ENCODE assay signal across 17 mouse cellular contexts in the genomic region with DNA sequence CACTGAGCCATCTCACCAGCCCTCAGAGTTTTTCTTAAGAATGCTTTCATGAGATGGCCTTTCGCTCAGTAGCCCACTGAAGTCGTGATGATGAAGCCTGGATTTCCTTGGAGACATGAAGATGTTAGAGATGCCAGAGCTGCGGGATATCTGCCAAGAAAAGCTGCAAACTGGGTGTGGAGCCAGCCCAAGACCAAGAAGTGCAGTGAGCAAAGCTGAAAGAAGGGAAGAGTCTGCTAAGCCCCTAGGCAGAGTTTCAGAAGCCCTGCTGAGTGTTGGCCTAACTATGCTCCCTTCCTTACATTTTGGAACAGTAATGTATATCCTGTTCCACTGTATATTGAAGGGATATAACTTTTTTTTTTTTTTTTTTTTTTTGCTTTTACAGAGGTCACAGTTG. TPM values are rescaled to one million over a fixed set of nuclear protein-coding genes. Genes with fewer than 3 reads are reported as not detected.
DNase-seq lines count a peak whose midpoint lies in the region; ATAC-seq and TF ChIP-seq lines count a peak whose summit lies in the region.
"Had no signal": no experiment of that assay in that cellular context is flagged by ENCODE, and none has a peak within 500 bp of the region (broad histone marks: within the 10 kb centered on the region; RNA-seq: fewer than 3 reads in every experiment).

No protein-coding gene starts in this region.

- TF ChIP-seq EP300 in MEL (IDR thresholded peaks at IDR 0.05; ENCODE audit: low read depth in 1 of 2, low read length in 2 of 2): no peak

- H3K4me2 ChIP-seq in forebrain, postnatal 0 days (ENCODE audit: low read depth): no peak overlapping the region
- H3K4me2 ChIP-seq: embryonic facial prominence, embryonic 15.5 days; limb, embryonic 15.5 days; stomach, embryonic 15.5 days had no signal

- H3K27ac ChIP-seq in forebrain, postnatal 0 days (ENCODE audit: low read depth, low read length): no peak overlapping the region
- no peak overlapping the region for H3K27ac ChIP-seq in forebrain, embryonic 10.5 days
- no peak overlapping the region for H3K27ac ChIP-seq in MEL (ENCODE audit: control insufficient read depth, low read depth, low read length)
- H3K27ac ChIP-seq: embryonic facial prominence, embryonic 15.5 days; limb, embryonic 15.5 days; midbrain, embryonic 10.5 days; stomach, embryonic 15.5 days had no signal

- H3K4me3 ChIP-seq in forebrain, postnatal 0 days (ENCODE audit: low read depth, low read length): no peak overlapping the region
- H3K4me3 ChIP-seq in forebrain, embryonic 10.5 days: no peak overlapping the region
- no peak overlapping the region for H3K4me3 ChIP-seq in MEL (ENCODE audit: control insufficient read depth in 1 of 2, insufficient read depth in 1 of 2, low read depth in 2 of 2, low read length in 2 of 2)
- H3K4me3 ChIP-seq: embryonic facial prominence, embryonic 15.5 days; limb, embryonic 15.5 days; midbrain, embryonic 10.5 days; myocyte; stomach, embryonic 15.5 days had no signal

- no peak for TF ChIP-seq POLR2A in MEL (IDR thresholded peaks at IDR 0.05; ENCODE audit: control insufficient read depth in 1 of 2, insufficient read depth in 1 of 2, low read depth in 1 of 2, low read length in 2 of 2, poor library complexity in 1 of 2)

- no peaks in the 10 kb centered on the region for H3K4me1 ChIP-seq in forebrain, postnatal 0 days (ENCODE audit: insufficient read depth)
- H3K4me1 ChIP-seq in forebrain, embryonic 10.5 days: no peaks in the 10 kb centered on the region
- peaks cover 0 to 9% of the 10 kb centered on the region in 2 experiments; a peak in 2 of 4 replicates for H3K4me1 ChIP-seq in MEL (ENCODE audit: control insufficient read depth in 1 of 2, insufficient read depth in 2 of 2, low read length in 2 of 2)
- H3K4me1 ChIP-seq: embryonic facial prominence, embryonic 15.5 days; midbrain, embryonic 10.5 days; stomach, embryonic 15.5 days had no signal

- H3K9ac ChIP-seq in forebrain, postnatal 0 days: no peak overlapping the region
- no peak overlapping the region for H3K9ac ChIP-seq in MEL (ENCODE audit: control insufficient read depth, low read depth, low read length, poor library complexity, severe bottlenecking)
- H3K9ac ChIP-seq: embryonic facial prominence, embryonic 15.5 days; limb, embryonic 15.5 days; stomach, embryonic 15.5 days had no signal

- 54% methylated on average over 3 of the region's 3 CpGs for WGBS in forebrain, postnatal 0 days
- WGBS in forebrain, embryonic 10.5 days: 70% methylated on average over 3 of the region's 3 CpGs

- peak; percentile 33 for DNase-seq in forebrain, postnatal 0 days
- DNase-seq in forebrain, embryonic 10.5 days (ENCODE audit: extremely low spot score, low spot score): no peak
- peak; percentile 69 for DNase-seq in lung, postnatal 10 days
- no peak for DNase-seq in lung, postnatal 36 days
- DNase-seq in MEL (ENCODE audit: low read depth, low spot score) (no peak), NIH3T3 (ENCODE audit: low read depth) (peak; percentile 83)
- DNase-seq in layer of hippocampus, adult 18-20 months (ENCODE audit: low spot score in 2 of 2): no peak
- DNase-seq: gastrocnemius, postnatal 10 days; heart, postnatal 36 days; layer of hippocampus, postnatal 36 days; lung, adult 18-20 months had no signal

- ATAC-seq in forebrain, postnatal 0 days: no peak
- ATAC-seq: inflammation-experienced regulatory T-cells, adult 6 months had no signal

- H3K9me3 ChIP-seq in forebrain, postnatal 0 days (ENCODE audit: low read length): no peaks in the 10 kb centered on the region
- H3K9me3 ChIP-seq in forebrain, embryonic 10.5 days: no peaks in the 10 kb centered on the region
- no peaks in the 10 kb centered on the region for H3K9me3 ChIP-seq in MEL (replicated peaks; ENCODE audit: insufficient read depth, low read length)
- H3K9me3 ChIP-seq: embryonic facial prominence, embryonic 15.5 days; limb, embryonic 15.5 days; midbrain, embryonic 10.5 days; stomach, embryonic 15.5 days had no signal

- no peaks in the 10 kb centered on the region for H3K79me2 ChIP-seq in MEL (ENCODE audit: control insufficient read depth, insufficient read depth, low read length, poor library complexity)

- no peaks in the 10 kb centered on the region for H3K27me3 ChIP-seq in forebrain, postnatal 0 days (ENCODE audit: insufficient read depth, low read length)
- no peaks in the 10 kb centered on the region for H3K27me3 ChIP-seq in forebrain, embryonic 10.5 days (ENCODE audit: poor library complexity, severe bottlenecking)
- no peaks in the 10 kb centered on the region for H3K27me3 ChIP-seq in MEL (ENCODE audit: control insufficient read depth in 1 of 2, insufficient read depth in 2 of 2, low read length in 2 of 2)
- H3K27me3 ChIP-seq: embryonic facial prominence, embryonic 15.5 days; limb, embryonic 15.5 days; stomach, embryonic 15.5 days had no signal

- no peak for TF ChIP-seq RAD21 in MEL (IDR thresholded peaks at IDR 0.05; ENCODE audit: low read depth, low read length)

- H3K36me3 ChIP-seq in forebrain, postnatal 0 days (ENCODE audit: insufficient read depth): no peaks in the 10 kb centered on the region
- H3K36me3 ChIP-seq in forebrain, embryonic 10.5 days (replicated peaks): no peaks in the 10 kb centered on the region
- H3K36me3 ChIP-seq in MEL (ENCODE audit: control insufficient read depth in 1 of 2, insufficient read depth in 2 of 2, low read length in 2 of 2): peaks cover 0 to 6% of the 10 kb centered on the region in 2 experiments; a peak in 2 of 4 replicates
- H3K36me3 ChIP-seq: embryonic facial prominence, embryonic 15.5 days; limb, embryonic 15.5 days; midbrain, embryonic 10.5 days; stomach, embryonic 15.5 days had no signal

- TF ChIP-seq CTCF in forebrain, postnatal 0 days (IDR thresholded peaks at IDR 0.05; ENCODE audit: low read depth): no peak
- TF ChIP-seq CTCF in MEL (IDR thresholded peaks at IDR 0.05 in 2 of 3, conservative IDR thresholded peaks at IDR 0.05 in 1 of 3; ENCODE audit: control insufficient read depth in 1 of 3, insufficient read depth in 1 of 3, low read depth in 2 of 3, low read length in 3 of 3, poor library complexity in 1 of 3, severe bottlenecking in 1 of 3): no peak

TF ChIP-seq in MEL, 35 proteins besides CTCF, POLR2A, EP300 and RAD21:
- TF ChIP-seq NRF1 (IDR thresholded peaks at IDR 0.05; ENCODE audit: insufficient read depth, low read depth, low read length, poor library complexity, severe bottlenecking): no peak
- 0 out of 2 replicates have a peak, but pooled peaks have one; percentile 25 for TF ChIP-seq TBP (IDR thresholded peaks at IDR 0.05; ENCODE audit: low read depth, low read length)

RNA-seq across cellular contexts. Expression of a gene that starts 10.6 kb away (rescaled TPM):
- total RNA-seq in forebrain, postnatal 0 days (2014; rRNA removed): 51.5 and 57.0 TPM in 2 replicates
- polyA plus RNA-seq in forebrain, postnatal 0 days (2015; fragmentation: Nextera tagmentation; extraction: Ambion mirVana): 102 and 108 TPM in 2 replicates
- 189 and 193 TPM in 2 replicates for polyA plus RNA-seq in forebrain, embryonic 10.5 days (2016; fragmentation: Nextera tagmentation; extraction: Ambion mirVana)
- total RNA-seq in MEL (2012; rRNA removed): 89.6 and 94.0 TPM in 2 replicates
- 100 to 1,000 TPM in 1 of 2 experiments, not detected in 1; 109 TPM for polyA plus RNA-seq in MEL (2012; ENCODE audit: insufficient read depth in 1 of 2, insufficient read length in 2 of 2, low read depth in 1 of 2, low replicate concordance in 2 of 2, missing spikeins in 1 of 2)
- 10 to 100 TPM; 27.9 to 41.2 TPM for total RNA-seq in layer of hippocampus, adult 18-20 months (2021)

RNA-seq across cellular contexts. Expression of a gene that starts 24.3 kb away (rescaled TPM):
- 21.2 and 21.7 TPM in 2 replicates for total RNA-seq in forebrain, postnatal 0 days (2014; rRNA removed)
- 7.4 and 9.1 TPM in 2 replicates for polyA plus RNA-seq in forebrain, postnatal 0 days (2015; fragmentation: Nextera tagmentation; extraction: Ambion mirVana)
- 14.3 and 16.4 TPM in 2 replicates for polyA plus RNA-seq in forebrain, embryonic 10.5 days (2016; fragmentation: Nextera tagmentation; extraction: Ambion mirVana)
- total RNA-seq in MEL (2012; rRNA removed): 4.9 and 5.6 TPM in 2 replicates
- polyA plus RNA-seq in MEL (2012; ENCODE audit: insufficient read depth in 1 of 2, insufficient read length in 2 of 2, low read depth in 1 of 2, low replicate concordance in 2 of 2, missing spikeins in 1 of 2): 10 to 100 TPM in 1 of 2 experiments, not detected in 1; 11.9 TPM
- total RNA-seq in layer of hippocampus, adult 18-20 months (2021): 10 to 100 TPM; 15.2 to 16.0 TPM

Comparison
In these comparisons a context has a peak if more than half of its experiments do, and no peak if none do; other contexts are left out.
1. DNase-seq: peak in forebrain, postnatal 0 days (single experiment), lung, postnatal 10 days (single experiment) and NIH3T3 (single experiment); none in forebrain, embryonic 10.5 days (single experiment), lung, postnatal 36 days (single experiment), MEL (single experiment) and layer of hippocampus, adult 18-20 months (0 of 2).